Mouse (Mus musculus) small intestine, adult 2 months (tissue): ENCODE measurements around the gene Slc7a11.

ENCODE experiments used
- CTCF ChIP-seq: fragments of 200-500 bp; IDR thresholded peaks from 2 replicates; pipeline ENCODE4 v1.5.1; 2012; ENCODE audit warnings: low read depth, mild to moderate bottlenecking, control low read depth, inconsistent platforms, low read length, moderate library complexity, mixed read lengths; ENCODE audit not compliant: insufficient replicate concordance, insufficient read length; ENCODE audit errors: extremely low read depth
- POLR2A ChIP-seq: fragments of 200-500 bp; IDR thresholded peaks from 2 replicates; pipeline ENCODE4 v1.6.1; 2012; ENCODE audit warnings: low read depth, mild to moderate bottlenecking, control low read depth, inconsistent platforms, low read length, moderate library complexity

GRCm38 (mm10) chr3:50235990-50236389, 207.4 kb downstream of the Slc7a11 start:
- no peak for TF ChIP-seq CTCF
- no peak for TF ChIP-seq POLR2A
